Mouse (Mus musculus) limb, embryonic 12.5 days (tissue): ENCODE results near the gene Chst3. TPM values are rescaled to one million over a fixed set of nuclear protein-coding genes. Genes with fewer than 3 reads are reported as not detected.

Experiments used
- microRNA-seq: library from miRNA; unstranded; fragments of <30 nt; microRNA quantifications from one replicate; pipeline ENCODE4, GENCODE M21; 2017
- polyA plus RNA-seq: library from polyadenylated mRNA; unstranded; fragments of >200 nt; fragmentation: Nextera tagmentation; extraction: Ambion mirVana; gene quantifications from 2 replicates; pipeline ENCODE4 v1.2.1, GENCODE M21; 2016

Chst3 gene
- polyA plus RNA-seq, 1 experiment from 2014 or later, result 2.7 TPM

Small RNAs within 50 kb of the gene (microRNA-seq; reads per million reads assigned to microRNA genes)
- gene Gm22117, result not detected

Other genes with a start within 250 kb of the Chst3 start
- gene Ascc1, start 216.5 kb downstream of the Chst3 start, polyA plus RNA-seq, result 44.2 and 46.7 TPM in 2 replicates
- gene Anapc16, start 216.1 kb downstream of the Chst3 start, polyA plus RNA-seq, result 126 and 132 TPM in 2 replicates
- gene Spock2, start 113.0 kb downstream of the Chst3 start, polyA plus RNA-seq, result 4.1 and 4.4 TPM in 2 replicates
- gene Psap, start 58.4 kb upstream of the Chst3 start, polyA plus RNA-seq, result 65.4 and 66.5 TPM in 2 replicates
- 1.7 and 1.8 TPM in 2 replicates for gene Vsir, start 127.6 kb upstream of the Chst3 start, polyA plus RNA-seq
- 1.6 and 1.8 TPM in 2 replicates for gene Gm17455, start 180.5 kb upstream of the Chst3 start, polyA plus RNA-seq